Mouse (Mus musculus) brain, embryonic 14.5 days (tissue): ENCODE results near the gene Scn8a.

Source experiments
- CTCF ChIP-seq: fragments of 200-500 bp; IDR thresholded peaks from 2 replicates; pipeline ENCODE4 v1.5.1; 2012; ENCODE audit warnings: inconsistent platforms, mild to moderate bottlenecking, moderate library complexity, borderline replicate concordance; ENCODE audit not compliant: insufficient read depth, insufficient read length; ENCODE audit errors: extremely low read depth
- POLR2A ChIP-seq: fragments of 200-500 bp; IDR thresholded peaks from 2 replicates; pipeline ENCODE4 v1.6.1; 2012; ENCODE audit warnings: mild to moderate bottlenecking, inconsistent platforms, borderline replicate concordance; ENCODE audit not compliant: poor library complexity, insufficient read depth, insufficient read length, severe bottlenecking; ENCODE audit errors: extremely low read depth

- TF ChIP-seq CTCF, result peak; percentile 36; the same call in 1 of the 2 replicates
- no peak for TF ChIP-seq POLR2A
Measured at GRCm38 (mm10) chr15:100983427-100984153, 113.9 kb downstream of the Scn8a start.
